Mouse (Mus musculus): ENCODE measurements around the gene Gja8. TPM values are rescaled to one million over a fixed set of nuclear protein-coding genes. Genes with fewer than 3 reads are reported as not detected.
A peak's percentile ranks its signal among the peaks of the same experiment; 100 is the strongest.

The Gja8 gene
- total RNA-seq (2021): not detected in 2 replicates
- long read RNA-seq: 0 reads

DNA sequence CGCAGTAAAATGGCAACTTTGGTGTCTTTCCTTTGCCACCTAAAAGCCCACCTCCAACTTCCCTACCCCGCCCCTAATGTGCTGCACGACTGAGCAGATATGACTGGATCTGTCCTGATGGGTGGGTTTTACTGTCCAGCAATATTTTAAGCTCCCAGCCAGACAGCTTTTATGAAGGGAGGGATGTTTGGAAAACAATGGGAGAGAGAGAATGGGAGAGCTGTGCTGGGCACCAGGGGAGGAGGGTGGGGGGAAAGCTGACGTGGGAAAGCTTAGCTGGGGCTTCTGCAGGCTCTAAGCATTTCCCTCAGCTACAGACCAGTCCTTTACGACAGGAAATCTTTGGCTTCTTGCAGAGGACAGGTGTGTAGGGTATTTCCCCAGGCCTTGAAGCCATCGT is at the start of gene Gja8:
Gja8 (minus strand) TSS at position 101 of the 400 bp plus-strand sequence.
- DNase-seq: no peak

DNA sequence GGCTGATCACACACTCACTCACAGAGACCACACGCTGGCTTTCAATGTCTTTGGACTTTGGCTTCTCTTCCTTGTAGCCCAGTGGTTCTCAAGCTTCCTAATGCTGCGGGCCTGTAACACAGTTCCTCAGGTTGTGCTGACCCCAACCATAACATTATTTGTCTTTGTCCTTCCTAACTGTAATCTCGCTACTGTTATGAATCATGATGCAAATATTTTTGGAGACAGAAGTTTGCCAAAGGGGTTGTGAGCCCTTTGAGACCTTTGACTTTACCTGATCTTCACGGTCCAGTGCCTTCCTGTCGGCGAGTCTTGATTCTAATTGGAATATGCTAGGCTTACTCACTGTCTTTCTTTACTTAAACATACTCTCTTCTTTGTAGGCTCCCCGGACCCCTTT is 48.6 kb upstream of the Gja8 start:
- DNase-seq: no peak

DNA sequence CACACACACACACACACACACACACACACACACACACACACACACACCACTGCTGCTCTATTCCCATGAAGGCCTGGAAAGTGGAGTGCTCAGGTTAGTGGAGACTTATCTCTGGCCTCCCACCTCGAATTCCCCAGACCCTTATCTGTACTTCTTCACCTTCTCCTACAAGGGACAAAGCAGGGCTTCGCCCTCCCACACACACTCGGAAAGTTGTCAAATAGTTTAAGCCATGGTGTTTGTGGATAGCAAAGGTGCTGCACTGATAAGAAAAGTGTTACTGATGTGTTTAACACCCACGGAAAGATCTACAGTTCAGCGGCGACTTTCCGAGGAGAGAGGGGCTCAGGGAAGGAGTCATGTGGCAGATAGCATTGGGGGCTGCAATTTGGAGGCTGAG is 45.2 kb upstream of the Gja8 start:
- no peak for DNase-seq

DNA sequence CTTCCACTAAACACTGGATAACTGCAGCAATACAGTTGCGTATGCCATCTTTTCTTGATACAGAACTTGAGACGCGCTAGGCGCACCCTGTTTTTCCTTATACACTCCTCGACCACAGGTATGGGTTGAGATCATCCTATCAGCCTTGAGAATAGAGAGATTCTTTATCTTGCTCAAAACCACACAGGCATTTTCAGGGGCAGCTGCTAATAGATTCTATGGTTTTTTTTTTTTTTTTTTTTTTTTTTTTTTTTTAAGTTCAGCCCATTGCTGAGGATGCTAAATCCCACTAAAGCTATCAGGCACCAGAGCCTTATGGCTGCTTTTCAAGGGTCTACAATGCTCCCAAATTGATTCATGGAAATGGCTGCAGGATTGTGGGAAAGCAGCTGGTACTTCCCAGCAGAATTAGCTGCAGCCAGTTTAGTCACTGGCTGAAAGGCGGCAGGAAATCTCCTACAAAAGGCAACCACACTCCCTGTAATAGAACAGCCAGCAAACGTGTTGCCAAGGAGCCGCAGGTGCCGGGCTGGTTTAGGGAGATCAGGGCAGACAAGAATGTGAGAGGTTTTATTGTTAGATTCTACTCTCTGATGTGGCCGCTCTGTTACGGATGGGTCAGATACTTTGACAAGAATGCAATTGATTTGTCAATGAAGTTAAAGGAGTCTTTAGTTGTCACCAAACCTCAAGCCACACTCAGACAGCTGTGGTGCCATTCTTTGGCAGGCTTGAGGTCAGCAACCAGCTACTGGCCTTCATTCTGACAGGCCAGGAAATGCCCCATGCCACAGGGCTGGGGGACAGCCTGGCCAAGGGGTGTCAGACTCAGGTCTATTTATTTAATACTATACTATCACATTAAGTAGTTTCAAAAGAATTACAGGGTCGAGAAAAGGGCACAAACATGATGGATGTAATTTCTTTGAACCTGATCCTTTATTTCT is 37.5 kb upstream of the Gja8 start:
- DNase-seq: no peak

DNA sequence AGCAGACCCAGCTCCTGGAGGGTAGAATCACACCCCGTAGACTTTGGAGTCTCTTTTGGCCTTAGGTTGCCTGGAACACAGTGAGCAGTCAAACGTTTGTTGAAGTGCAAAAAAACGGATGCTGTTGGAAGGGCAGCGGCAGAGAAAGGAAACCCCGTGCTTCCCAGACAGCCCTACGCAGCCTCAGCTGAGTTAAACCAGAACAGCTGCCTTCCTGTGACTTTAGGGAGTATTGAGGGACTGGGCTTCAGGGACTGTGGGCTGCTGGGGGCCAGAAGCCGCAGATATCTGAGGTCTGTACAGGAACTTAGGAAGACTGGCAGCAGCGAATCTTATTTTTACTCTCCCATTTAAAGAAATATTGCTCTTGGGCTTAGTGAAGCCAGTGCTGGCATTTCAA is 34.8 kb upstream of the Gja8 start:
- DNase-seq: no peak

DNA sequence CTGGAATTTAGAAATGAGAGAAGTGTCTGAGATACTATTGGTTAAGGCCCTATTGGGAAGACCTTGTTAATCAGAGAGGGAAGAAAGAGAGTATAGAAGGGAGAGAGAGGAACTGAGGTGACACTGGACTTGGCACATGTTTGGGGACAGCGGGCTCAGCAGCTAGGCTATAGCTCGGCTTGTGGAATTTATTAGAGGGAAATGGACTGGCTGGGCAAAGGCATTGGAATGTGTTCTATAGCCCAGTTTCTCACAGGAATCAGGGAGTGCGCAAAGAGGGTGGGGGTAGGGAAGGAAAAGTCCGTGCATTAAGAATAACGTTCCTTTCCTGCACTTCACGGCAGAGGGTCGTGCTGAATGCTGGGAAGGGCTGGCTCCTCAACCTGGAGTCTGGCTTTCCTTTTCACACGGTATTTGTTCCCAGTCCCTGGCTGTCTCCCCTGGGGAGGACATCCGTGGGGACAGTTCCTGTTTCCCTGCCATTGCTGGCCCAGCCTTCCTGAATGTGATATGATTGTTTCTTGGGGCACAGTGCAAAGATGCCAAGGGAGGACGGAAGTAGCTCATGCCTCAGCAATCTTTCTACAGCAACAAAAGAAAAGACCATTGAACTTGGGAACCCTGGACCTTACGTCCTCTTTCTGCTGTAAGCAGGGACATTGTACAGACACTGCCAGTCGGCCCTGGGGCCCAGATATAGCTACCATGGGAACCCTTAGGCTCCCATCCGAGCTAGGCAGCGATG is 27.8 kb upstream of the Gja8 start:
- no peak for DNase-seq

DNA sequence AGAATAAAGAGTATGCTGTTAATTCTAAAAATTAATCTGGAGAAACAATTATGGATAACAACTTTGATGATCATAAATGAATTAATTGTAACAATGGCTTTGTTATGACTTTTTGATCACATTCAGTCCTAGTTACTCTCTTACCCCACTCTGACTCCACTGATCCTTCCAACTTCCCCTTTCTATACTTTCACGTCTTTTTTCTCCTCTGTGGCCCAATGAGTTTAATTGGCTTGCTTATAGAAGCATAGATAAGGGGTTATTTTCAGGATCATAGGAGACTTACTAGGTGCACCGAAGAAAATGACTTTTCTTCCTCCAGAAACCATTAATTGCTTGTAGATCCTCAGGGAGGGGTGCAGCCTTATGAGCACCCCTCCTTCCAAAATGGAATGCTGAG is 16.9 kb upstream of the Gja8 start:
- DNase-seq: no peak

DNA sequence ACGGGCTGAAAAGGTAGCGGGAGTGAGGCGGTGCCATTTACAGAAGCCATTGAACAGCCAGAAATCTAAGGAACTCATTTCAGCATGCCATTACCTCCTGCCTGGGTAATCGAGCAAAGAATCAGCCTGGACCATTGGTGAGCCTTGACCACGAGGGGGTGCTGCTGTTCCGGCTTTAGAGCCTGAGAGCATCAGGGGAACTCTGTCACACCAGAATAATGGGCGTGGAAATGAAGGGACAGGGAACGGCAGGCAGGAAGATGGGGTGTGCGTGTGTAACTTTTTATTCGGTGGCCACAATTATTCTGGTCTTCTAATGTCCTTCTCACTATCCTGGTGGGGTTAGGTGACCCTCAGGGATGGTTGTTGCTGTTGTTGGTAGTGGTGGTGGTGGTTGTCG is 12.9 kb upstream of the Gja8 start:
- DNase-seq: peak; percentile 86

DNA sequence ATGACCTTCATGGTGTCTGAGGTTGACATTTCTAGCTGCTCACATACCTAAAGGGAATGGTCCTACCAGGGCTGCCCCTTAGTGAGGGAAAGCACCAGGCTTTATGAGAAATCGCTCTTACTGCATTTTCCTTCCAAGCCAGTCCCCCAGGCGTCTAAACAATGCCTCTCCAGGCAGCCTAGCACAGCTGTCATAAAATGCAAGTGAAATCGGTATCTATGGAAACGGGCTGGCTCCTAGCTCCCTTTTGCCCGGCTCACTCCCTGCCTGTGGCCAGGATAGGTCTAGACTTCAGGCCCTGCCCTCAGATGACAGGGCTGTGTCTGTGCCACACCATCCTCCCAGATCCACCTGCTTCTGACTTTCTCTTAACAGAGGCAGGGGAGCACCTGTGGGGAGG is 11.8 kb upstream of the Gja8 start:
- DNase-seq: no peak

DNA sequence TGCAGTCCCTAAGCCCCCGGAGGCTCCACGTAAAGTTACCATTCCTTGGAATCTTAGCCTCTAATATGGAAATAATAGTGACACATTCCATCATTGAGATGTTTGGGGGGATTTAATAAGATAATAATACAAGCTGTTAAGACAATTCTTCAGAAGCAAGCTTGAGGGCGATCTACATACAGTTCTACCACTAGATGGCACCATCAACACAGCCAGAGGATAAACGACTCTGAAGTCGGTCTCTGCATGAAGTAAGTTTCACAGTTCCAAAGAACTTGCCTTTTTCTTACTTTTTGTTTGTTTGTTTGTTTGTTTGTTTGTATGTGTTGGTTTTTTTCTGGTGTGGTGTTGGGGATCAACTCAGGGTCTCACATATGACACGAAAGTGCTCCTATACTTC is 10.4 kb upstream of the Gja8 start:
- no peak for DNase-seq

DNA sequence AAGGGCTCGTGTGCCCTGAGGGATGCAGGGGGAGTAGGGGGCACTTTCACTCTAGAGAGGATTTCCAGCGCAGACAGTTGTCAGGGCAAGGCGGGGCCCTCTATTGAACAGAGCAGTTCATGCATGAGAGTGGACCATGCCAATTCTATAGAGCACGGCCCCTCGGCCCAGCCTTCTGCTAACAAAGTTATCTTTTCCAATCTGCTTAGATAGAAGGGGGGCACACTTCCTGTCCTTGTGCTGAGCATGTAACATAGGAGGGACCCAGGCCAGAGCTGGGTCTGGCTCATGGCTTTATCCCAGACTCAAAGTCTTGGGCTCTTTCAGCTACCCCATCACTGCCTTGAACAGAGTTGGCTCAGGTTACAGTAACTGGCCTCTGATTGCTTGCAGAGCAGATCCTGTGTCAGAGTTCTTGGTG is 5.5 kb upstream of the Gja8 start:
- no peak for DNase-seq

DNA sequence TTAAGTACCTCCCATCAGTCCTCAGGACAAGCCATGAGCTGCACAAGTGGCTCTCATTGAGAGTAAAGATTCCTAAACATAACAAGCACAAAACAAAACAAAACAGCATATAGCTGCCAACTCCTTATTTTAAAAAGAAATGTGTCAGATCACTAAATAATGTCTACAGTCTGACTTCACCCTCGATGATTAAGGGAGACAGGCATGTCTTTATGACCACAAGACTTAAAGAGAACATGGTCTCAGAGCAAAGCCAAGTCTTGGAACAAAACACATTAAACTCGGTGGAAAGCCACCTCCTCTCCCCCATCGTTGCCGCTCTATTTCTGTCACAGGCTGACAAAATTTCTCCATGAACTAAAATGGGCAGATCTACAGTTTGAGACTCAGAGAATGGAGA is 1.2 kb downstream of the Gja8 start:
- no peak for DNase-seq

DNA sequence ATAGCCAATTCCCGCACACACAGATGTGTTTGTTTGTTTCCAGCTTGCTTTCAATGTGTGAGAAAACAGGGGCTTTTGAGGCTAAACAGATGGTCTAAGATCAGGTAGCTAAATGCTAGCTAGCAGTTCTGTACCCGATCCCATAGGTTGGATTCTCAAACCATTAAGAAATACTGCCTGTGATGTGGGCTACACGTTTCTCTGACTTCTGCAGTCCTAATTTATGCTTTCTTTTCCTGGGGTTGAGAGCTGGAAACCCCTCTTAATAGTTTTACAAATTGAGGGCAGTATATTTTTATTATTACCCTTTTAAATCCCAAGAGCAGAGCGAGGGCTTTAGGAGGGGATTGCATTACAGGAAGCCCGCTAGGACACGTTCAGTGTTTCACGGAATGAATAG is 4.8 kb downstream of the Gja8 start:
- no peak for DNase-seq

DNA sequence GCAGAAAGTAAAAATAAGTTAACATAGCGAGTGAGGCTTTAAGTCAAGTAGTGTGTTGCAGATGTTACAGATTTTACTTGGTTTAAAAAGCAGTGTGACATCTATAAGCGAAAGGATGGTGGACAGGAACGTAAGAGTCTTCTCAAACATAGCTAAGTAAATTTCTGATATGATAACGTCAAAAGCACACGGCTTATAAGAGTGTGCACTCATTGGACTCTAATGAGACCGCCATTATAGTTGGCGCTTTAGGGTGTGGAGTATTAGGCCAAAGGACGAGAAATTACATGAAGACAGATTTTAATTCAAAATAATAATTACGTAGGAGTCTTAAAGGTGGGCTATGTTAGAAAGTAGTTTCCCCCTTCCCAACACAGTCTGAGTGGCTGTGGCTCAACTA is 20.2 kb downstream of the Gja8 start:
- no peak for DNase-seq

DNA sequence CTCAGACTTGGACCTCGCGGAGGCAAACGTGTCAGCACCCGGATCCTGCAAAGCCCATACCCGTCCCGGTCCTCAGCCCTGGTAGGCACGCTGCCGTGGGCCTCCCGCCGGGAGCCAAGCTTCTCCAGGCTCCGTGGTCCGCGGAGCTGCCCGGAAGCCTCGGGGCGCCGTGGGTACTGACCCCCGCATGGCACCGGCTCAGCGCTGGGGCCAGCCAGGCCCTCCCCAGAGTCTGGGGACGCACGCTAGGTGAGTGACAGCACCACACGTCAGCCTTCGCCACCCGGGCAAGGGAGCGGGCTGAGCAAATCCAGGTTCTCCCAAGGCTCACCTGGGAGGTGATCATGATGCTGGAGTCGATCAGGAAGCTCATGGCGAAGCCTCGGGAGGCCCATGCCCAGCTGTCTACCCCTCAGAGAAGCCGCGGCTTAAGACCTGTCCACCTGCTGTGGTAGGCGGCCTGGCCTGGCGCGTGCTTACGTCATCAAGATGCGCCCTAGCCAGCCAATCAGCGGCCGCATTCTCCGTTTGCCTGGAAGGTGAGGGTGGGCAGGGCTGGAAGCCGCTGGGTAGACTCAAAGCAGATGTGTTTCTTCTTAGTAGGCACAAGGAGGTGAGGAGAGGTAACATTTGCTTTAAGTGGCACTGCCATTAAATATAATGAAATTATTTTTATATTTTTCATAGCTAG is 20.8 kb downstream of the Gja8 start, which contains the start of gene Gpr89:
Gpr89 (minus strand) TSS at position 496 of the 691 bp plus-strand sequence.
- peak; percentile 96 for DNase-seq

DNA sequence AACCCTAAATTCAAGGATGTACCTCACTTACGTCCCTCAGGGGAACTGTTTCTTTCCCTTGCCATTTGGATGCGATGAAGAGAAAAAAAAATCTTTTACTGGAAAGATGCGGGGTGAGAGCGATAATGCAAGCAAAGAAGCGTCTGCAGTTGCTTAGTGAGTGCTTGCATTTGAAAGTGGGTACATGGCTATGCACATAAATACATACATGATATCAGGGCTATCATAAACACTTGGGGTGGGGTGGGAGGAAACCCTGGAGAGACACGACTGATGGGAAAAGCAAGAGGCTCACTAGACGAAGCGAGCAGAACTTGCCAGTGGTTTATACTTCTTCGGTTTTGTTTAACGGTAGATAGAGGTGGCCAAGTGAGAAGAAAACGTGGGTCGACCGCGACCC is 21.4 kb downstream of the Gja8 start, which contains the start of gene Gja5:
Gja5 (plus strand) TSS at position 301 of the 400 bp plus-strand sequence.
- no peak for DNase-seq

DNA sequence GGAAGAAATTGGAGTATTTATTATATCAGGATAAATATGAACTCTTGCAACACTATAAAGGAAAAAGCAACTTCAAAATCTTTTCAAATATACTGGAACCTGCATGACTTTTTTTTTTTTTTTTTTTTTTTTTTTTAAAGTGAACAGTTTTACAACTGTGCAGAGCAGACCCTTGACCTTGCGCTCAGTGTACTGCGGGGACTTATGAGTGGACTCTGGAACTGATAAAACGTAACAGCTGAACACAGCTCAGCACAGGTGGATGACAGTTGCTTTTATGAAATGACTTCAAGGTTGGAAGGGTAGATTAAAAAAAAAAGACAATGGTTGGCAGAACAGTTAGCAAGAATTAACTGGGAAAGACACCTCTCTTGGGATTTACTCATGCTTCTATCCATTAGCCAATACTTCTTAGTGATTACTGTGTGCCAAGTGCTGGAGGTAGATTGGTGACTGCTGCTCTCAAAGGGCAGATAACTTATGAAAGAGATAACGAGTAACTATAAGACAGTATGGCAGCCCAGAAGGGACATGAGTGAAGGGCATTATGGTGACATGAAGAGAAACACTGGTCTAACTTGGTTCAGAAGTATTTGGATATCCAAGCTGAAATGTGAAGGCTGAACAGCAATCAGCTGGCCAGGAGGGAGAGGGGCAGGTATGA is 23.4 kb downstream of the Gja8 start:
- no peak for DNase-seq

DNA sequence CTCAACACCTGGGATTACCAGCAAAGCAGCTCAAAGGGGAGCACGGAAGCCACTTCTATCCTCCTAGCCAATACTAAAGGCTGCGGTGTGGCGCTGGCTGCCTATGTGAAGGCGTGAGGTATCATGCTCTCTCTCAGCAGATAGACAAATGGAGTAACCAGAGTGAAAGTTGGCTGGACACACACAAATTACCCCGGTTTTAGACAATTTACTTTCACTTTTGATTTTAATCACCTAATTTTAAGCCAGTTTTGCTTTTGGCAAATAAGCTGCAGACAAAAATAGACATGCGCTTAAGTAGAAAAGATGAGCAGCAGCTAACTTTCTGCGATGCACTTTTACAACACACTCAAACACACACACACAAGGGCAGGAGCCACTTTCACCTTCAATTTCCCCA is 42.1 kb downstream of the Gja8 start:
- DNase-seq: no peak

DNA sequence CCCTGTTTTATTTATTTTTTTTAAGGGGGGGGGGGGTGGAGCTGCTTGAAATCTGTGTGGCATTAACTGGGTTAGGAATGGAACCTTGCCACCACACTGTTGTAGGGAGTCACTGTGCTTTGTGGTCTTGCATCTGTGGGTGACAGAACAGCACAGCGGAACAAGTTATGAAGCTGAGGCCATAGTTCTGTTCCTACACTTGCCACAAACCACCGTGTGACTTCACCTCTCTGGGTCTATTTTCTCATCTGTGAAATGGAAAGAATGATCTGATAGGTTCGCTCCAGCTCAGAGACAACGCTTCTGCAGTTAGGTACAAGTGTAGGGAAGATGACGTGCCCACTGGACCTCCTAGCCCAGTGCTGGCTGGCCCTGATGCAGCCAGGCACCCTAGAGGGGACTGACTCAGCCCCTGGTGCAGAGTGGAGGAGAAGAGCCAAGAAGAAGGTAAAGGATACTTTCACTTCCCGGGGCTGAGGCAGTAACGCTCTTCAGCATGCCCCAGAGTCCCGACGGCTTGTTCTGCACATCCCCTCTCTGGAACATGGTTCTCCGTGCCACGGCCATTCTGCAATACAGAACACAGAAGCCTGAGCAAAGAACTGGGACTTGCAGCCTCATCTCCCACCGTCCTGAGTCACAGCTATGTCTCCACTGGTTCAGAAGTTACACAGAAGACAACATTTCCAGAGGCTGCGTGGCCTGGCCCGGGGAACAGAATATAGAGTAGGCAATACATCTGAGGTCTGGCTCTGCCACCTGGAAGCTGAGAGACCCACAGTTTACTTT is 43.6 kb downstream of the Gja8 start:
- no peak for DNase-seq

DNA sequence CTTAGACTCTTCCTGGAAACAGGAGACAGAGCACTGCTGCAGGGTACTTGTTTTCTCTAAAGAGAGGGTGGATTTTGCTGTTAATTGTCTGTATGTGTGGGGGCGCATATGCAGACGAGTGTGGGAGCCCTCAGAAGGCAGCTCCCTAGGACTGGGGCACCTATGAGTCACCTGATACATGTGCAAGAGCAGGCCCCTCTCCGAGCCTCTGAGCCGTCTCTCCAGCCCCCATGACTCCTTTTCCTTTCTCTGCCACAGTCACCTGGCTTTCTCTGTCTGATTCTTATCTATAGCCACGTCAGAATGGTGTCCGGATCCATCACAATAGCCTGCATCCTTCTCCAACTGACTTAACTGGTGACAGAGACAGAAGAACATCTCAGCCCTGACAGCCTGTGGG is 44.3 kb downstream of the Gja8 start:
- DNase-seq: no peak

DNA sequence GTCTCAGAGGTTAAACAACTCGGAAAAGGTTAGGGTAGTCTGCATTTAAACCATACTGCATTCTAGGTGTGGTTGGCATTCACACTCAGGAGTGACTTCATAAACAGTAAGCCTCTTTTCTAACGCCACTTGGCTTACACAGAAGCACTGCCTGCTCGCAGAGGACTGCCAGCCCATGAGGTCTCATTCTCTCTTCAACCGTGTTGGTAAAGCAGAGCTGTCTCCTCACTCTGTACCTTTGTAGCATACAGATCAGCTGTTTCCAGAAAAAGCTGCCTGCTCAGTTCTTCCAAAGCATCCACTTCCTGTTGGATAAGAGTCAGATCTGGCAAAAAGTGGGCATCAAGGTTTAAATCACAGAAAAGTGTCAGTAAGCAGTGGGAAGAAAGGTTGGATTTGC is 45.4 kb downstream of the Gja8 start:
- no peak for DNase-seq

All from adrenal gland, postnatal 25 days (tissue).